Mouse (Mus musculus) intestine, postnatal 0 days (tissue): ENCODE results near the gene Tnfrsf9. TPM values are rescaled to one million over a fixed set of nuclear protein-coding genes. Genes with fewer than 3 reads are reported as not detected.

Experiments
- ATAC-seq: fragments of 200-750 bp; cut with Nextera tagmentation; 2 replicates; pipeline ENCODE4 v1.8.0; 2017; ENCODE audit warnings: mild to moderate bottlenecking, moderate TSS enrichment, moderate library complexity
- H3K27ac ChIP-seq: fragments of 300-500 bp; sonication (generic); 2 replicates; pipeline ENCODE4 v1.5.1; 2014; ENCODE audit warnings: mild to moderate bottlenecking, low read depth, low read length, moderate library complexity
- H3K27me3 ChIP-seq: fragments of 300-500 bp; sonication (generic); replicated peaks from 2 replicates; pipeline ENCODE4 v1.6.1; 2014; ENCODE audit warnings: low read length, mixed read lengths; ENCODE audit not compliant: control insufficient read depth, insufficient read depth
- H3K36me3 ChIP-seq: fragments of 300-500 bp; sonication (generic); 2 replicates; pipeline ENCODE4 v1.6.1; 2014; ENCODE audit warnings: mild to moderate bottlenecking, moderate library complexity; ENCODE audit not compliant: control insufficient read depth, insufficient read depth
- H3K4me1 ChIP-seq: fragments of 300-500 bp; sonication (generic); replicated peaks from 2 replicates; pipeline ENCODE4 v1.6.1; 2014; ENCODE audit warnings: antibody characterized with exemption, low read length, mixed read lengths; ENCODE audit not compliant: control insufficient read depth, insufficient read depth
- H3K4me2 ChIP-seq: fragments of 300-500 bp; sonication (generic); replicated peaks from 2 replicates; pipeline ENCODE4 v1.6.1; 2014; ENCODE audit warnings: low read depth, mild to moderate bottlenecking, moderate library complexity
- H3K4me3 ChIP-seq: fragments of 300-500 bp; sonication (generic); 2 replicates; pipeline ENCODE4 v1.5.1; 2014; ENCODE audit warnings: low read depth, low read length
- H3K9ac ChIP-seq: fragments of 300-500 bp; sonication (generic); 2 replicates; pipeline ENCODE4 v1.6.1; 2014; ENCODE audit warnings: mild to moderate bottlenecking, low read depth, low read length
- H3K9me3 ChIP-seq: fragments of 300-500 bp; sonication (generic); 2 replicates; pipeline ENCODE4 v1.6.1; 2016; ENCODE audit warnings: mixed run types; ENCODE audit not compliant: control insufficient read depth
- CTCF ChIP-seq: sonication (generic); IDR thresholded peaks from 2 replicates; pipeline ENCODE4 v1.5.1; 2016; ENCODE audit warnings: low read depth, mild to moderate bottlenecking, control low read depth, antibody characterized with exemption, moderate library complexity
- WGBS: fragments of 180-500 bp; shearing (Covaris S2); extraction: QIAGEN DNeasy Blood & Tissue Kit; methylation state at CpG from one replicate; pipeline ENCODE4 v1.1.7; 2014; 5-methylcytosine and 5-hydroxymethylcytosine counted together
- polyA plus RNA-seq: library from polyadenylated mRNA; unstranded; fragments of >200 nt; fragmentation: Nextera tagmentation; extraction: Ambion mirVana; gene quantifications from 2 replicates; pipeline ENCODE4 v1.2.1, GENCODE M21; 2015

Gene Tnfrsf9
- polyA plus RNA-seq, 1 experiment from 2014 or later = 0.20 TPM

- WGBS = 74% methylated on average over 10 of the region's 10 CpGs
- Histone ChIP-seq H3K4me2 (no peak overlapping the region), H3K4me3 (no peak overlapping the region), H3K9ac (no peak overlapping the region), H3K9me3 (no peaks in the 10 kb centered on the region), H3K27me3 (no peaks in the 10 kb centered on the region), H3K36me3 (no peaks in the 10 kb centered on the region), H3K27ac (no peak overlapping the region), H3K4me1 (no peaks in the 10 kb centered on the region)
- no peak for ATAC-seq
- no peak for TF ChIP-seq CTCF
Observed at GRCm38 (mm10) chr4:150950972-150951371, 36.6 kb downstream of the Tnfrsf9 start.

- Histone ChIP-seq H3K4me1 (no peaks in the 10 kb centered on the region), H3K27ac (no peak overlapping the region), H3K27me3 (no peaks in the 10 kb centered on the region), H3K4me2 (no peak overlapping the region), H3K36me3 (no peaks in the 10 kb centered on the region), H3K4me3 (no peak overlapping the region), H3K9me3 (no peaks in the 10 kb centered on the region), H3K9ac (no peak overlapping the region)
- WGBS = 64% methylated on average over 13 of the region's 13 CpGs
- no peak for ATAC-seq
- TF ChIP-seq CTCF = no peak
Observed at GRCm38 (mm10) chr4:150956369-150957105, 42.2 kb downstream of the Tnfrsf9 start.

DNA sequence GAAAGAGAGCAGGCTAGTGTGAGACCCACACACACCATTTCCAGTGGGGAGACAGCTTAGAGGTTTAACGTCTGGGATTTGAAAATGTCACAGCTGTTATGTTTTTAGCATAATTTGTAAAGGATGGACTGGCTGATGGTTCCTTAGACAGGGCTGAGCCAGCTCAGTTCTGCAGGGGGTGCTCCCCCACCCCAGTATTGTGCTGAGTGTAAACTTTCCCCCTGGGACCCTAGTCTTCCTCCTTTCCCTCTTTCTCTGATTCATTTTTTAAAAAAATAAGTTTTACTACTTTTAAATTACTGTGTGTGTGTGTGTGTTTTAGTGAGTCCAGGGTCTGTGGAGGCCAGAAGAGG is 42.7 kb downstream of the Tnfrsf9 start:
- H3K4me3 ChIP-seq = no peak overlapping the region
- no peak overlapping the region for H3K27ac ChIP-seq
- no peak overlapping the region for H3K9ac ChIP-seq
- no peak for ATAC-seq
- WGBS = 48% methylated on average over 1 of the region's 1 CpGs
- no peaks in the 10 kb centered on the region for H3K9me3 ChIP-seq
- no peak overlapping the region for H3K4me2 ChIP-seq
- no peaks in the 10 kb centered on the region for H3K27me3 ChIP-seq
- no peak for TF ChIP-seq CTCF
- H3K4me1 ChIP-seq = no peaks in the 10 kb centered on the region
- H3K36me3 ChIP-seq = no peaks in the 10 kb centered on the region

DNA sequence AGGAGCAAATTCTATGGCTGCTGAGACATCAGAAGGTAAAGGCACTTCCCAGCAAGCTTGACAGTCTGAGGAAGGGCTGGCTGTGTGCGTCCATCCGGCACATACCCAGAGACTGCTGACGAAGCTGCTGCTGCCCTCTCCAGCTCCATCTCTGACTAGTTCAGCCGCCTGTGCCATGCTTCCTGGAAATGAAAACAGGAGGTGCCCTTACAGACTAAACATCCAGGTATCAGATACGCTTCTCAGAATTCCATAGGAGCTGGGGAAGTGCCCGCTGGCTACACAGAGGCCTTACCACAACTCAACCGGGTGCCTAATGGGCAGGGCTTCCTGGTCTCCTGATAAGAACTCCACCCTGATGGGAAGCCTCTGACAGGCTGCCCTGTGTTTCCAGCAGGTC is 44.2 kb downstream of the Tnfrsf9 start:
- H3K36me3 ChIP-seq = no peaks in the 10 kb centered on the region
- no peak overlapping the region for H3K9ac ChIP-seq
- no peak overlapping the region for H3K4me3 ChIP-seq
- no peaks in the 10 kb centered on the region for H3K4me1 ChIP-seq
- no peak for TF ChIP-seq CTCF
- H3K9me3 ChIP-seq = no peaks in the 10 kb centered on the region
- no peaks in the 10 kb centered on the region for H3K27me3 ChIP-seq
- H3K4me2 ChIP-seq = no peak overlapping the region
- no peak for ATAC-seq
- H3K27ac ChIP-seq = no peak overlapping the region
- 66% methylated on average over 7 of the region's 7 CpGs for WGBS

GRCm38 (mm10) chr4:150962231-150962630 is 47.9 kb downstream of the Tnfrsf9 start:
- no peak overlapping the region for H3K4me3 ChIP-seq
- 45% methylated on average over 6 of the region's 6 CpGs for WGBS
- H3K9me3 ChIP-seq = no peaks in the 10 kb centered on the region
- no peak overlapping the region for H3K4me2 ChIP-seq
- ATAC-seq = no peak
- H3K9ac ChIP-seq = no peak overlapping the region
- TF ChIP-seq CTCF = no peak
- H3K27me3 ChIP-seq = no peaks in the 10 kb centered on the region
- H3K27ac ChIP-seq = no peak overlapping the region
- H3K36me3 ChIP-seq = no peaks in the 10 kb centered on the region
- no peaks in the 10 kb centered on the region for H3K4me1 ChIP-seq

GRCm38 (mm10) chr4:150963711-150964110 is 49.3 kb downstream of the Tnfrsf9 start:
- Histone ChIP-seq H3K4me2 (no peak overlapping the region), H3K9me3 (no peaks in the 10 kb centered on the region), H3K4me1 (no peaks in the 10 kb centered on the region), H3K27ac (no peak overlapping the region), H3K9ac (no peak overlapping the region), H3K36me3 (no peaks in the 10 kb centered on the region), H3K27me3 (no peaks in the 10 kb centered on the region), H3K4me3 (no peak overlapping the region)
- 73% methylated on average over 2 of the region's 2 CpGs for WGBS
- TF ChIP-seq CTCF = no peak
- no peak for ATAC-seq
